Mouse (Mus musculus) ES-E14 (cell line): ENCODE data around the gene Scarf1. TPM values are rescaled to one million over a fixed set of nuclear protein-coding genes. Genes with fewer than 3 reads are reported as not detected.

Experiments
- DNase-seq: peaks from one replicate; pipeline ENCODE4 v3.0.0-alpha.2; 2013; ENCODE audit warnings: low read depth, low spot score
- H3K27ac ChIP-seq: 2 replicates; pipeline ENCODE4 v1.5.1; 2012; ENCODE audit warnings: low read depth, mild to moderate bottlenecking, low read length, moderate library complexity, mixed read lengths; ENCODE audit not compliant: poor library complexity, insufficient read depth, severe bottlenecking
- H3K36me3 ChIP-seq: 2 replicates; pipeline ENCODE4 v1.6.1; 2012; ENCODE audit warnings: mild to moderate bottlenecking, low read length, moderate library complexity, mixed read lengths; ENCODE audit not compliant: control insufficient read depth, poor library complexity, insufficient read depth, severe bottlenecking
- H3K4me1 ChIP-seq, 2 experiments: fragments of 150-350 bp in 1 of 2; sonication (generic) in 1 of 2; 2 replicates each; pipeline ENCODE4 v1.6.1; 2012; ENCODE audit warnings: low read length in 2 of 2, mild to moderate bottlenecking in 1 of 2, mixed read lengths in 1 of 2; ENCODE audit not compliant: control insufficient read depth in 2 of 2, insufficient read depth in 2 of 2, poor library complexity in 1 of 2
- H3K4me3 ChIP-seq, 2 experiments: fragments of 150-350 bp in 1 of 2; sonication (generic) in 1 of 2; 2 replicates each; pipeline ENCODE4 v1.5.1; 2012; ENCODE audit warnings: low read length in 2 of 2, low read depth in 1 of 2, mild to moderate bottlenecking in 1 of 2, mixed read lengths in 1 of 2; ENCODE audit not compliant: insufficient read depth in 1 of 2, poor library complexity in 1 of 2, severe bottlenecking in 1 of 2
- H3K9ac ChIP-seq: 2 replicates; pipeline ENCODE4 v1.6.1; 2012; ENCODE audit warnings: low read depth, mild to moderate bottlenecking, low read length, mixed read lengths; ENCODE audit not compliant: poor library complexity, insufficient read depth, severe bottlenecking
- H3K9me3 ChIP-seq: fragments of 150-350 bp; sonication (generic); 2 replicates; pipeline ENCODE4 v1.6.1; 2012; ENCODE audit warnings: low read depth, mild to moderate bottlenecking, low read length; ENCODE audit not compliant: control insufficient read depth, insufficient read depth
- CHD2 ChIP-seq: IDR thresholded peaks from 2 replicates; pipeline ENCODE4 v1.6.1; 2014; ENCODE audit warnings: mild to moderate bottlenecking, low read depth, low read length, inconsistent platforms
- HCFC1 ChIP-seq: IDR thresholded peaks from 2 replicates; pipeline ENCODE4 v1.6.1; 2012; ENCODE audit warnings: low read length, inconsistent platforms, borderline replicate concordance; ENCODE audit not compliant: insufficient read depth
- MAFK ChIP-seq: IDR thresholded peaks from 2 replicates; pipeline ENCODE4 v1.6.1; 2014; ENCODE audit warnings: mild to moderate bottlenecking, low read depth, low read length, inconsistent platforms; ENCODE audit not compliant: insufficient read depth
- ZC3H11A ChIP-seq: IDR thresholded peaks from 2 replicates; pipeline ENCODE4 v1.6.1; 2012; ENCODE audit warnings: low read depth, mild to moderate bottlenecking, inconsistent platforms, low read length, borderline replicate concordance
- ZNF384 ChIP-seq: IDR thresholded peaks from 2 replicates; pipeline ENCODE4 v1.6.1; 2012; ENCODE audit warnings: low read depth, low read length, inconsistent platforms
- in situ Hi-C, 2 experiments: fragments of 600-800 bp; cut with MboI; formaldehyde crosslinking; loops; one replicate each; pipeline ENCODE4 v1.15.1; 2025; ENCODE audit warnings: low sequenced_read_pairs in 2 of 2, inconsistent platforms in 1 of 2; ENCODE audit not compliant: unreplicated experiment in 2 of 2
- total RNA-seq: library from RNA; depleted of rRNA; stranded (reverse); fragments of 300-350 nt; gene quantifications from 2 replicates; pipeline ENCODE4 v1.2.3, GENCODE M21; 2012

Scarf1 gene
- total RNA-seq, 1 experiment = 3.1 TPM

- Histone ChIP-seq H3K9ac (no peak overlapping the region), H3K4me3 (no peak overlapping the region), H3K27ac (no peak overlapping the region), H3K4me1 (no peaks in the 10 kb centered on the region; a peak in 1 of 4 replicates), H3K9me3 (no peaks in the 10 kb centered on the region), H3K36me3 (no peaks in the 10 kb centered on the region)
- in situ Hi-C loops = no loop called here
- DNase-seq = no peak
- no peak for TF ChIP-seq ZC3H11A
- no peak for TF ChIP-seq CHD2
- no peak for TF ChIP-seq HCFC1
- no peak for TF ChIP-seq MAFK
- no peak for TF ChIP-seq ZNF384
These were observed 8.3 kb downstream of the Scarf1 start for GRCm38 (mm10) chr11:75521609-75522008.

GRCm38 (mm10) chr11:75522793-75523192 is 9.5 kb downstream of the Scarf1 start:
- in situ Hi-C loops = no loop called here

GRCm38 (mm10) chr11:75525531-75526125 is 12.3 kb downstream of the Scarf1 start:
- TF ChIP-seq MAFK = no peak
- no peak for TF ChIP-seq CHD2
- no peak for TF ChIP-seq HCFC1
- TF ChIP-seq ZC3H11A = no peak
- no peaks in the 10 kb centered on the region; a peak in 1 of 4 replicates for H3K4me1 ChIP-seq
- H3K9ac ChIP-seq = no peak overlapping the region
- no peak overlapping the region for H3K27ac ChIP-seq
- no peaks in the 10 kb centered on the region for H3K36me3 ChIP-seq
- H3K4me3 ChIP-seq = 0 out of 4 replicates have a peak overlapping the region, but pooled peaks of 1 of the 2 experiments have one; percentile 31
- DNase-seq = no peak
- H3K9me3 ChIP-seq = no peaks in the 10 kb centered on the region
- in situ Hi-C loops = no loop called here

More at GRCm38 (mm10) chr11:75522793-75523192, 9.5 kb downstream of the Scarf1 start:
- H3K36me3 ChIP-seq = no peaks in the 10 kb centered on the region
- no peak overlapping the region for H3K27ac ChIP-seq
- no peak overlapping the region for H3K9ac ChIP-seq
- TF ChIP-seq MAFK (no peak), ZC3H11A (no peak), ZNF384 (no peak), CHD2 (no peak), HCFC1 (no peak)
- no peak for DNase-seq
- H3K9me3 ChIP-seq = no peaks in the 10 kb centered on the region
- H3K4me1 ChIP-seq = no peaks in the 10 kb centered on the region; a peak in 1 of 4 replicates
- no peak overlapping the region for H3K4me3 ChIP-seq

- Histone ChIP-seq H3K36me3 (no peaks in the 10 kb centered on the region), H3K4me3 (no peak overlapping the region), H3K9me3 (no peaks in the 10 kb centered on the region), H3K4me1 (no peaks in the 10 kb centered on the region; a peak in 1 of 4 replicates), H3K9ac (no peak overlapping the region), H3K27ac (no peak overlapping the region)
- no peak for DNase-seq
- TF ChIP-seq CHD2 (no peak), ZNF384 (no peak), MAFK (no peak), HCFC1 (no peak), ZC3H11A (no peak)
- in situ Hi-C loops = no loop called here
These were observed 13.6 kb downstream of the Scarf1 start for GRCm38 (mm10) chr11:75526943-75527342.

GRCm38 (mm10) chr11:75529771-75530170 is 16.4 kb downstream of the Scarf1 start:
- in situ Hi-C loops = no loop called here
- DNase-seq = no peak
- Histone ChIP-seq H3K9me3 (no peaks in the 10 kb centered on the region), H3K9ac (no peak overlapping the region), H3K27ac (no peak overlapping the region), H3K4me3 (no peak overlapping the region), H3K36me3 (no peaks in the 10 kb centered on the region; the same call in 1 of the 2 replicates), H3K4me1 (peaks cover 0 to 2% of the 10 kb centered on the region in 2 experiments; a peak in 1 of 4 replicates)
- TF ChIP-seq CHD2 (no peak), HCFC1 (no peak), ZNF384 (no peak), ZC3H11A (no peak), MAFK (no peak)
